Mouse (Mus musculus) embryonic facial prominence, embryonic 11.5 days (tissue): ENCODE results near the gene Zfp626. TPM values are rescaled to one million over a fixed set of nuclear protein-coding genes. Genes with fewer than 3 reads are reported as not detected.

Experiments used
- polyA plus RNA-seq: library from polyadenylated mRNA; unstranded; fragments of >200 nt; fragmentation: Nextera tagmentation; extraction: Ambion mirVana; gene quantifications from 2 replicates; pipeline ENCODE4 v1.2.1, GENCODE M21; 2014

The Zfp626 gene
- polyA plus RNA-seq, 1 experiment from 2014 or later: 2.9 TPM

Other genes starting within 250 kb of the Zfp626 start
- 82.8 and 83.3 TPM in 2 replicates for gene Akt2, start 215.6 kb upstream of the Zfp626 start, polyA plus RNA-seq
- gene Ttc9b, start 153.3 kb upstream of the Zfp626 start, polyA plus RNA-seq: 2.0 and 3.5 TPM in 2 replicates
- 5.7 and 6.9 TPM in 2 replicates for gene Map3k10, start 132.6 kb upstream of the Zfp626 start, polyA plus RNA-seq
- gene Zfp607b, start 117.9 kb upstream of the Zfp626 start, polyA plus RNA-seq: 3.9 and 5.1 TPM in 2 replicates
- 56.8 and 62.5 TPM in 2 replicates for gene Zfp60, start 75.8 kb upstream of the Zfp626 start, polyA plus RNA-seq
- gene Zfp59, start 31.4 kb downstream of the Zfp626 start, polyA plus RNA-seq: 13.3 and 13.4 TPM in 2 replicates
- gene Zfp607a, start 50.3 kb downstream of the Zfp626 start, polyA plus RNA-seq: 3.8 and 4.4 TPM in 2 replicates
- gene Zfp974, start 122.3 kb downstream of the Zfp626 start, polyA plus RNA-seq: 8.9 and 11.9 TPM in 2 replicates
- gene Zfp780b, start 172.0 kb downstream of the Zfp626 start, polyA plus RNA-seq: 17.2 and 18.6 TPM in 2 replicates
- gene Zfp850, start 206.9 kb downstream of the Zfp626 start, polyA plus RNA-seq: 8.8 and 10.6 TPM in 2 replicates
- 412 and 422 TPM in 2 replicates for gene Psmc4, start 242.9 kb downstream of the Zfp626 start, polyA plus RNA-seq